ENCODE assay signal across 8 mouse cellular contexts in genomic region chr2:33468466-33469097, GRCm38 (mm10). TPM values are rescaled to one million over a fixed set of nuclear protein-coding genes. Genes with fewer than 3 reads are reported as not detected.
DNase-seq lines count a peak whose midpoint lies in the region; ATAC-seq lines count a peak whose summit lies in the region.

Gene Zbtb43, minus strand, starts transcription at chr2:33468559.

- H3K27ac ChIP-seq in hindbrain, embryonic 11.5 days (ENCODE audit: low read depth, low read length): no peak within 1 kb of the TSS

- H3K27me3 ChIP-seq in hindbrain, embryonic 11.5 days (ENCODE audit: control insufficient read depth, insufficient read depth, low read length): no peaks in the 10 kb centered on the region

- H3K4me1 ChIP-seq in hindbrain, embryonic 11.5 days (replicated peaks; ENCODE audit: control insufficient read depth, insufficient read depth, low read length): peaks cover 4% of the 10 kb centered on the region; the same call in 1 of the 2 replicates

- H3K4me3 ChIP-seq in hindbrain, embryonic 11.5 days (ENCODE audit: low read depth, low read length): peak within 1 kb of the TSS; percentile 96

- peak within 1 kb of the TSS; percentile 91 for H3K9ac ChIP-seq in hindbrain, embryonic 11.5 days (ENCODE audit: low read depth, low read length)

- no peaks in the 10 kb centered on the region for H3K36me3 ChIP-seq in hindbrain, embryonic 11.5 days (ENCODE audit: control insufficient read depth, insufficient read depth, low read length)

- DNase-seq in MN1 (ENCODE audit: low spot score): peak; percentile 98
- peak; percentile 96 for DNase-seq in cerebellum, adult 9-10 months
- DNase-seq in frontal cortex, adult 2 months (ENCODE audit: extremely low spot score in 1 of 2, low spot score in 1 of 2): peak; percentile 94 to 97
- DNase-seq in hindbrain, embryonic 11.5 days (ENCODE audit: low spot score): peak; percentile 98
- peak; percentile 96 for DNase-seq in layer of hippocampus, postnatal 10 days (ENCODE audit: low spot score in 2 of 2)
- DNase-seq in lung, postnatal 10 days: peak; percentile 98
- DNase-seq in ovary, postnatal 36 days (ENCODE audit: low spot score): peak; percentile 95
- DNase-seq in thymus, postnatal 25 days: peak; percentile 97

- peak; percentile 93 for ATAC-seq in hindbrain, embryonic 11.5 days (ENCODE audit: low FRiP score)

- H3K9me3 ChIP-seq in hindbrain, embryonic 11.5 days (ENCODE audit: control insufficient read depth, low read length): no peaks in the 10 kb centered on the region

- peak within 1 kb of the TSS; percentile 83 for H3K4me2 ChIP-seq in hindbrain, embryonic 11.5 days (replicated peaks; ENCODE audit: low read depth, low read length)

- 6% methylated on average over 36 of the region's 36 CpGs for WGBS in hindbrain, embryonic 11.5 days

RNA-seq across cellular contexts. Expression of gene Zbtb43, which starts in this region (rescaled TPM):
- polyA plus RNA-seq in frontal cortex, adult 2 months (2012; rRNA removed): 22.9 and 23.5 TPM in 2 replicates
- 24.8 and 31.2 TPM in 2 replicates for polyA plus RNA-seq in hindbrain, embryonic 11.5 days (2014; fragmentation: Nextera tagmentation; extraction: Ambion mirVana)
- total RNA-seq in layer of hippocampus, postnatal 10 days (2021): 10 to 100 TPM; 24.7 to 25.0 TPM
